Mouse (Mus musculus): ENCODE data around the gene Sema6b. TPM values are rescaled to one million over a fixed set of nuclear protein-coding genes. Genes with fewer than 3 reads are reported as not detected.

The Sema6b gene
- polyA plus RNA-seq, 1 experiment from 2014 or later = 19.0 TPM

DNA sequence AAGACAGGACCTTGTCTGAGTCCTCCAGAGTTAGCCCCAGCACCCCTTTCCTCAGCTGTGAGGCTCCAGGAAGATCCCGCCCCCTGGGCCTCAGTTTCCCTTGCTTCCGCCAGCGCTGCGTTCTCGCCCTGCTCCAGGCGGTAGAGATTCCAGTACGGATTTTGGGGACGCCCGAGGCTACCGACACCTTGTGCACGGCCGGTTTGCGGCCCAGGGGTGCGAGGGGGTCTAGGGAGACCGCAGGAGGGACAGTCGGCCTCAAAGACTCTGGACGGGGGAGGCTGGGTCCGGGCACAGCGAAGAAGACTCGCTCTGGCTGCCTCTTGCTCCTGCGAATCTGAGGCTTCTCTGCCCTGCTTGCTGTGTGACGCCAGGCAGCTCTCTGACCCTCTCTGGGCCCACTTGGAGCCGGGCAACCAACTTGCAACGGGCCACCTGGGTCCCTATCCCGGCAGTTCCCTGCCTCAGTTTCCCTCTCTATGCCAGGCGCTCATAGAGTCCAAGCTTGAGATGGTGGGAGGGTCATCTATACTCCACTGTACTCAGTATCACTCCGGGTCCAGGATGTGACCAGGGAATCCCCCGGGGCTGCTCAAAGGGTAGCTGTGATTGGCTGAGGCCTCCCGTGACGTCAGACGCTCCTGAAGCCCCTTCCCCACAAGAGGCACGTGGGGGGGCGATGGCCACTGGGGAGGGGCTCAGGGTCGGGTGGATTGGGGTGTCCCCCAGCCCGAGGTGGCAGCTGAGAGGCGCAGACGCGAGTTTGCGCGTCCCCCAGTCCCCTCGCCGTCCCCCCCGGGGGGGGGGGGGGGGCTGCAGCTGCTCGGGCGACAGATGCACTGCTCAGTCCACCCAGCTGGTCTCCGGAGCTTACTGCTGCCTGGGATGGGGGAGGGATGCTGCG lies 1.8 kb upstream of the Sema6b start:
- H3K9ac ChIP-seq = peak overlapping the region; percentile 51
- H3K4me1 ChIP-seq = peaks cover 50% of the 10 kb centered on the region
- H3K27ac ChIP-seq = no peak overlapping the region
- ATAC-seq (replicated peaks) = peak; percentile 55
- peak overlapping the region; percentile 72 for H3K4me2 ChIP-seq
- no peaks in the 10 kb centered on the region for H3K9me3 ChIP-seq
- under 1% methylated on average over 39 of the region's 47 CpGs for WGBS
- H3K36me3 ChIP-seq (replicated peaks) = no peaks in the 10 kb centered on the region
- 0 out of 2 replicates have a peak, but pooled peaks cover 5% of the 10 kb centered on the region for H3K27me3 ChIP-seq (replicated peaks)
- peak overlapping the region; percentile 45 for H3K4me3 ChIP-seq

DNA sequence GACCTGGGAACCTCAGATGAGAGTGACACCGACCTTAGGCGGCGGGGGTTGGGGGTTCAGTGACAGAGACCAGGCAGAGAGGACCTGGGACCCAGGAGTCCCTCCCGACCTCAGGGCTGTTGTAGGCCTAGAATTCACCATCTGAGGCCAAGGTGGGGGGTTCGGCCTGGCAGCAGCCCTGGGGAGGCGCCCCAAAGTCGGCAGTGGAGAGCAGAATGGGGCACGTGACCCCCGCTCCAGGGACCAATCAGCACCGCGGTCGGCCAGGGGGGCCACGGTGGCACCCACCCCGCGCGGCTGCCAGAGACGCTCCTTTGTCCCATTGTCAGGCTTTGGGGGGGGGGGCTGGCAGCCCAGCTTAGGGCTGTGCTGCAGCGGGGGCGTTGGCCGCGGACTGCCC lies 788 bp downstream of the Sema6b start:
- Histone ChIP-seq H3K27me3 (replicated peaks) (0 out of 2 replicates have a peak, but pooled peaks cover 5% of the 10 kb centered on the region), H3K36me3 (replicated peaks) (no peaks in the 10 kb centered on the region), H3K9me3 (no peaks in the 10 kb centered on the region), H3K9ac (peak overlapping the region; percentile 92), H3K4me1 (peaks cover 50% of the 10 kb centered on the region), H3K4me3 (peak overlapping the region; percentile 93), H3K27ac (peak overlapping the region; percentile 84), H3K4me2 (peak overlapping the region; percentile 80)
- ATAC-seq (replicated peaks) = peak; percentile 26
- 5% methylated on average over 20 of the region's 21 CpGs for WGBS

DNA sequence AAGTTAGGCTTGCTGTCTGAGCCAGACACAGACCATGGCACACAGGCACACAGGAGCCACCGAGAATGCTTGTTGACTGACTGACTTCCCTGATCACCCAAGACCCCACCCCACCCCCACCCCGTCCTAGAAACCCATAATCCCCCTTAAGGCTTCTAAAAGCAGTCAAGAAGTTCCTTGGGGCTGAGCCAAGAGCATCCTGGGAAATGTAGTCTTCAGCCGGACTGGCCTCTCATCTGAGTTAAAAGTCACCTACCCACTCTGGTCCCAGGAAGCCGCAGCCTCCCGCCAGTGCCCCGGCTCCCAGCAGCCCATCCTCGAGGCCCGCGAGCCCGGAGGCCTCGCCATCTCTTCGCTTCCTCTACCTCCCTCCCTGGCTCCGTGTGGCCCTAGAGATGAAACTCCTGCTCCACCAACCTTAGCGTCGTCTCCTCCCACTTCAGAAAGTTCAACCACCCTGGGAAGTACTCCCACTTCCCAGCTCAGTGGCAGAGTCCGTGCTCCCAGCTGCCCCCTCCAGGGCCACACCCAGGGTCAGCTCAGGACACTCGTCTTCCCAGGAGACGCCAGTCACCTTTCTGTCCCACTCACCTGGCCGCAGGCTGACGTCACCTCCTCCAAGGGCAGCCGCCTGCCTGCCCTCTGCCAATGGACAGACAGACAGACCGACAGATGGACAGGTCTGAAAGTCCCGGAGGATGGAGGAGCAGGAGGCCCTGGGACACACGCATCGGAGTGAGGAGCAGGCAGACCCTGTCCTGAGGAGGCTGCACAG lies 2.1 kb downstream of the Sema6b start:
- peaks cover 62% of the 10 kb centered on the region for H3K4me1 ChIP-seq
- peak overlapping the region; percentile 92; the same call in 1 of the 2 replicates for H3K9ac ChIP-seq
- H3K36me3 ChIP-seq (replicated peaks) = no peaks in the 10 kb centered on the region
- ATAC-seq (replicated peaks) = no peak
- H3K27ac ChIP-seq = no peak overlapping the region
- 13% methylated on average over 25 of the region's 25 CpGs for WGBS
- no peaks in the 10 kb centered on the region for H3K9me3 ChIP-seq
- H3K27me3 ChIP-seq (replicated peaks) = 0 out of 2 replicates have a peak, but pooled peaks cover 5% of the 10 kb centered on the region
- peak overlapping the region; percentile 80 for H3K4me2 ChIP-seq
- H3K4me3 ChIP-seq = peak overlapping the region; percentile 93

DNA sequence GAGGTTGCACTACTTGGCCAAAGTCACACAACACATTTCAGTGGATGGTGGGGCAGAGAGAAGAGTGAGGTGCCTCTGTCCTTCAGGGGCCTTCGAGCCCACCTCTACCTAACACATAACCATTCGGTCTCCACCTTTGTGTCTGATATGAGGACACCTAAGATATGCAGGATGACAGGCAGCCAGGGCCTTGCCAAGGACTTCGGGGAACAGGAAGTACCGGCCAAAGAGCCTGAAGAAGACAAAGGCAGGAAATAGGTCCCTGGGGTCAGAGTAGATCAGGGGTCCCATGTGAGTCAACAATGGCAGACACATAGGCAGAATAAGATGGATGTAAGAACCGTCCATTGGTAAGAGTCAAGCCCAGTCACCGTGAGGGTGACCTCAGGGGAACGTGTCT lies 3.6 kb downstream of the Sema6b start:
- 84% methylated on average over 7 of the region's 7 CpGs for WGBS
- Histone ChIP-seq H3K9me3 (no peaks in the 10 kb centered on the region), H3K9ac (no peak overlapping the region), H3K4me2 (no peak overlapping the region), H3K4me3 (no peak overlapping the region), H3K27ac (no peak overlapping the region), H3K27me3 (replicated peaks) (0 out of 2 replicates have a peak, but pooled peaks cover 3% of the 10 kb centered on the region), H3K4me1 (peaks cover 55% of the 10 kb centered on the region), H3K36me3 (replicated peaks) (no peaks in the 10 kb centered on the region)
- no peak for ATAC-seq (replicated peaks)

DNA sequence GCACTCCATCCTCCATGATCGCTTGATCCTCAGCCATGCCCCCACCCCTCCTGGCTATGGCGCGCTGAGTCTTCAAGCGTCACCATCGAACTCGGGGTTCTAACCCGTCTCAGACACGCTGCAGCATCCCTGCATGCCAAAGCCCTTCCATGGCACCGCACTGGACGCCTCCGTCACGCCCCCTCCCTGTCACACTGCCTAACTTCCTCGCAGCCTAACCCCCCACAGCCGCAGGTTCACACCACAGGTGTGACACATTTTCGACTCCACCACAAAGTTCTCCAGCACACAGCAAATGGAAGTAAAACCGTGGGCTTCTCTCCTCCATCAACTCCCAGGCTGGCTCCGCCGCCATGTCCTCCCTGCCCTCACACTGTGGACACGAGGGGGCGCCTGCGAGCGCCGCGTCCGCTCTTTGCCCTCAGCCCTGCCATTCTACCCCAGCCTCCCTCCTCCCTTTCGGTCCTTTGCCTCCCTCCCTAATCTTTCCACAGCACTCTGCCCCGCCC lies 5.6 kb downstream of the Sema6b start:
- Histone ChIP-seq H3K4me1 (peaks cover 42% of the 10 kb centered on the region), H3K4me2 (peak overlapping the region; percentile 37), H3K4me3 (no peak overlapping the region), H3K27ac (no peak overlapping the region), H3K9me3 (no peaks in the 10 kb centered on the region), H3K9ac (no peak overlapping the region), H3K27me3 (replicated peaks) (no peaks in the 10 kb centered on the region), H3K36me3 (replicated peaks) (peaks cover 18% of the 10 kb centered on the region)
- 0 out of 2 replicates have a peak, but pooled peaks have one; percentile 4 for ATAC-seq (replicated peaks)
- WGBS = 1% methylated on average over 27 of the region's 27 CpGs

DNA sequence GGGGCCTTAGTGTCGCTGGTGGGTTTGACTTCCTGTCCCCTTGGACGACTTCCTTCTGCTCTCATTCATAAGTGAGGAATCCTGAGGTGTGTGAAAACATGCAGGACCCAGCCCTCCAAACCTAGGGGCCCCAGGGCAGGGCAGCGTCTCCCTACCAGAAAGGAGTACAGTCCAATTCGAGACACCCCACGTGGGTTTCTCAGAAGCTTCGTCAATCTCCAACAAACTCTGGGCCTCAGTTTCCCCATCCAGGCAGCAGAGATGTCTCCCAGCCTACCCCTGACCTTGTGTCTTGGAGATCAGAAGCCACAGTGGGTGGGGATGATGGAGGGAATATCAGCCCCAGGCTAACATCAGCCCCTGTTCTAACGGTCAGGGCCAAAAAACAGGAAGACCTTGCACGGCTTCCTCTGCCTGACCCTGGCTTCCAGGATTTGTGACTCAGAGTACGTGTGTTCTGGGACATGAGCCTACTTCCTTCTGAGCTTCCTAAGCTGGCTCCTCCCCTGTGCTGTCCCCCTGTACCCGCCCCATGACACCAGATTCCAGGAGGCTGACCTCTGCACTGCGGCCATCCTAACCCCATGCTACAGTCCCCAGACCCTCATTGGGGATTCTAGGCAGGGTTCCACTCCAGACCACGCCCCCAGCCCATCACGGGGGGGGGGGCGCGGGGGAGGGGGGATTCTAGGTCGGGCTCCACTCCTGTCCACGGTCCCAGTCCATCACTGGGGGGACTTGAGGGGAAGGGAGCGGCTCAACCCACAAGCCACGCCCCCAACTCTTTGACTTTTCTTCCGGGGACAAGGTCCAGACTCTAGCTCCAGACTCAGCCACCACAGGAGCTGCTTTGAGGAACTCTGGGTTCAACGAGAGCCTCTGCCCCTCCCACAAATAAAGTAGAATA lies 6.4 kb downstream of the Sema6b start:
- Histone ChIP-seq H3K27me3 (replicated peaks) (no peaks in the 10 kb centered on the region), H3K36me3 (replicated peaks) (peaks cover 23% of the 10 kb centered on the region), H3K9me3 (no peaks in the 10 kb centered on the region), H3K4me2 (peak overlapping the region; percentile 37), H3K4me1 (peaks cover 35% of the 10 kb centered on the region), H3K27ac (no peak overlapping the region; the same call in 1 of the 2 replicates), H3K9ac (no peak overlapping the region), H3K4me3 (no peak overlapping the region)
- 0 out of 2 replicates have a peak, but pooled peaks have one; percentile 3 for ATAC-seq (replicated peaks)
- 23% methylated on average over 20 of the region's 21 CpGs for WGBS

DNA sequence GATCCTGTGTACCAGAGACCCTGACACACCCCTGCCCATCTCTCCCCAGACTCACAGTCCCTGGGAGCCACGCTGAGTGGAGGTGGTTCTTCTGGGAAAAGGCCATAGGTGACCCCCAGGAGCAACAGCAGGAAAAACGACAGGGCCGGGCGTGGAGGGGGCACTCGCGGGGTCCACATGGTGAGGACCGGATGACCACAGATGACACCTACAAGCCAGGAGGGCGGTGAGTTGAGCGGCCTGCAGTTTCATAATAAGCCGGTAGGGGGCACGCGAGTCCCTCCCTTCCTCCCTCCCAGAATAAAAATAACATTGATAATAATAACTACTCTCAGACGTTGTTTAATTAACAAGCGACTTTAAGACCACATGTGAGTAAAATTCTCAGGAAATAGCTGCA lies 7.5 kb downstream of the Sema6b start:
- no peak overlapping the region for H3K9ac ChIP-seq
- WGBS = 5% methylated on average over 14 of the region's 14 CpGs
- H3K4me1 ChIP-seq = peaks cover 25% of the 10 kb centered on the region
- no peaks in the 10 kb centered on the region for H3K27me3 ChIP-seq (replicated peaks)
- H3K36me3 ChIP-seq (replicated peaks) = peaks cover 31% of the 10 kb centered on the region
- H3K9me3 ChIP-seq = no peaks in the 10 kb centered on the region
- H3K4me3 ChIP-seq = no peak overlapping the region
- H3K4me2 ChIP-seq = no peak overlapping the region
- H3K27ac ChIP-seq = no peak overlapping the region
- no peak for ATAC-seq (replicated peaks)

DNA sequence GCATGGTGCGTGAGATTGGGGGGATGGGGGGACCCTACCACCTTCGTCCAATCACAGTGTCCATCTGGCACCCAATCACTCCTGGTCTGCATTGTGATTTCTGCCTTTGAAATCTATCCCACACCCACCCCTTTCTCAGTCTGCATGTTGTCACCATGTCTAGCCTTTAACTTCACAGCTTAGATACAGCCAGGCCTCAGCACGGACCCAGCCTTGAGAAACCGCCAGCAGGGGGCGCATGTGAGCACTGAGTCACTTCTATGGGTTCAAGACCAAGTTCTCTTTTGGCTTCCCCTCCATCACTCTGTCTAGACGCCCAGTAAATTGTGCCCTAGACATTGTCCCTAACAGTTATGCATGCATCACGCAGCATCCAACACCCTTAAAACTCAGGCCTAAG lies 8.3 kb downstream of the Sema6b start:
- peaks cover 38% of the 10 kb centered on the region for H3K36me3 ChIP-seq (replicated peaks)
- H3K4me1 ChIP-seq = peaks cover 23% of the 10 kb centered on the region
- ATAC-seq (replicated peaks) = peak; percentile 21; the same call in 1 of the 2 replicates
- H3K27ac ChIP-seq = no peak overlapping the region
- WGBS = 38% methylated on average over 7 of the region's 7 CpGs
- H3K9ac ChIP-seq = no peak overlapping the region
- H3K27me3 ChIP-seq (replicated peaks) = no peaks in the 10 kb centered on the region
- no peaks in the 10 kb centered on the region for H3K9me3 ChIP-seq
- H3K4me2 ChIP-seq = no peak overlapping the region
- no peak overlapping the region for H3K4me3 ChIP-seq

DNA sequence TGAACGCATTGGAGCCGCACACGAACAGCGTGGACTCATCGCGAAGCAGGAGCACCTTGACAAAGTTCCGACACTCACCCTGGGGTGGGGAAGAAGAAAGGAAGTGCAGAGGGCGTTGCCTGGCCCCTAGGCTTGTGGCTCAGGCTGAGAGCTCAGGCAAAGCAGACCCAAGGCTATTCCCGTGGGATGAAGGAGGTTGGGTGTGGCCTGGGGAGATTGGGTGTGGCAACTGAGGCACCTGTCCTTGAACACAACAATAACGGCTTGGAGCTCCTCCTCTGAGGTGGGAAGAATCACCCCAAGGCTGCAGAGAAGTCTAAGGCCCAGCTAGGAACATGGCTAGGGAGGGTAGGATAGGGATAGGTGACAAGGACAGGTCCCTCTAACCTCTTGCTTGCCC lies 9.0 kb downstream of the Sema6b start:
- no peak overlapping the region for H3K4me3 ChIP-seq
- WGBS = 91% methylated on average over 10 of the region's 10 CpGs
- H3K4me1 ChIP-seq = peaks cover 23% of the 10 kb centered on the region
- H3K9me3 ChIP-seq = no peaks in the 10 kb centered on the region
- H3K36me3 ChIP-seq (replicated peaks) = peaks cover 43% of the 10 kb centered on the region
- no peak overlapping the region for H3K9ac ChIP-seq
- no peak for ATAC-seq (replicated peaks)
- H3K27ac ChIP-seq = no peak overlapping the region
- H3K27me3 ChIP-seq (replicated peaks) = no peaks in the 10 kb centered on the region
- no peak overlapping the region for H3K4me2 ChIP-seq

DNA sequence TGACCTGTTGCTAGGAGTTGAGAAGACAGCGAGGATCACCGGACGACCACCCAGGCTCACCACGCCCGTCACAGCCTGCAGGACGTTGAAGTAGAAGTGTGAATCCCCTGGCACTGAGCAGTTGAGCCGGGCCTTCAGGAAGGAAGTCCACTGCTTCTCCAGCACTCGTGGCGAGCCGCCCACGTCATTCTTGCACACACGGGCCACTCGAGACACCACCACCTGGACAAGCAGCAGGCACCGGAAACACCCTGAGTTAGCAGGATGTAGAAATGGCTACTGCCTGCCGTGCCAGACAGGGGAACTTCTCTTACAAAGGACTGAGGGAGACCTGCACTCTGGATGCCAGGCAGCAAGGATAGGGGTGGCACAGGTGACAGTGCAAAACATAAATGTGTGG lies 11.9 kb downstream of the Sema6b start:
- Histone ChIP-seq H3K27me3 (replicated peaks) (peaks cover 19% of the 10 kb centered on the region), H3K27ac (no peak overlapping the region), H3K9me3 (no peaks in the 10 kb centered on the region), H3K4me2 (no peak overlapping the region), H3K9ac (no peak overlapping the region), H3K36me3 (replicated peaks) (peaks cover 56% of the 10 kb centered on the region), H3K4me3 (no peak overlapping the region), H3K4me1 (peaks cover 7% of the 10 kb centered on the region; the same call in 1 of the 2 replicates)
- WGBS = 87% methylated on average over 15 of the region's 15 CpGs
- ATAC-seq (replicated peaks) = no peak

DNA sequence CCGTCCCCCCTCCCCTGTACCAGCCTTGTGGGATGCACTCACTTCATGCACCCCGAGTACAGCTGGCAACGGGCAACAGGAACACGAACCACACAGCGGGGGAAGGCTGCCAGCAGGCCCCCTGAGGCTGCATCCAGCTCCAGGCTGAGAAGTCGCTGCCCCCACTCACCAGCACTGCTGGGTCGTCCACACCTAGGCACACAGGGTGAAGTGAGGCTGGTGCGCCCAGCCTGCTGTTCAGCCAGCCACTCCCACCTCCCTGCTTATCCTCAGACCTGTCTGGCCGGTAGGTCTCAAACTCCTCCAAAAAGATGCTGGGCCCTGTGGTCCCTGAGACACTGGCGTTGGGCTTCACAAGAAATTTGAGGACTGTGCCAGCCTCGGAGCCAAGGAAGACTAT lies 14.0 kb downstream of the Sema6b start:
- H3K4me2 ChIP-seq = no peak overlapping the region
- 79% methylated on average over 11 of the region's 11 CpGs for WGBS
- H3K4me3 ChIP-seq = no peak overlapping the region
- ATAC-seq (replicated peaks) = no peak
- H3K36me3 ChIP-seq (replicated peaks) = peaks cover 63% of the 10 kb centered on the region
- no peaks in the 10 kb centered on the region; the same call in 1 of the 2 replicates for H3K4me1 ChIP-seq
- peaks cover 35% of the 10 kb centered on the region for H3K27me3 ChIP-seq (replicated peaks)
- H3K27ac ChIP-seq = no peak overlapping the region
- H3K9ac ChIP-seq = no peak overlapping the region
- H3K9me3 ChIP-seq = peaks cover 7% of the 10 kb centered on the region; the same call in 1 of the 2 replicates

All from midbrain, embryonic 15.5 days (tissue).